Mouse (Mus musculus) yolk sac, embryonic 10.5 days (tissue): ENCODE data around the gene Zfp30.

Experiments
- DNase-seq: peaks from one replicate; pipeline ENCODE4 v3.0.0-alpha.2; 2017; ENCODE audit warnings: low spot score

Zfp30 gene

GRCm38 (mm10) chr7:29829804-29830203 is 46.0 kb downstream of the Zfp30 start:
- DNase-seq: no peak

GRCm38 (mm10) chr7:29836816-29837215 is 53.0 kb downstream of the Zfp30 start:
- DNase-seq: no peak

GRCm38 (mm10) chr7:29839256-29839655 is 55.5 kb downstream of the Zfp30 start:
- no peak for DNase-seq

GRCm38 (mm10) chr7:29842105-29842504 is 58.3 kb downstream of the Zfp30 start:
- peak; percentile 36 for DNase-seq
